Mouse (Mus musculus) intestine, embryonic 16.5 days (tissue): ENCODE results near the gene Col2a1. TPM values are rescaled to one million over a fixed set of nuclear protein-coding genes. Genes with fewer than 3 reads are reported as not detected.

ENCODE experiments used
- ATAC-seq: fragments of 200-750 bp; cut with Nextera tagmentation; 2 replicates; pipeline ENCODE4 v1.8.0; 2017; ENCODE audit warnings: moderate TSS enrichment, moderate library complexity
- H3K27ac ChIP-seq: fragments of 300-500 bp; sonication (generic); 2 replicates; pipeline ENCODE4 v1.5.1; 2014; ENCODE audit warnings: mild to moderate bottlenecking, low read length
- H3K27me3 ChIP-seq: fragments of 300-500 bp; sonication (generic); replicated peaks from 2 replicates; pipeline ENCODE4 v1.6.1; 2014; ENCODE audit warnings: low read length, control low read depth, mixed read lengths; ENCODE audit not compliant: control insufficient read depth, insufficient read depth
- H3K36me3 ChIP-seq: fragments of 300-500 bp; sonication (generic); 2 replicates; pipeline ENCODE4 v1.6.1; 2014; ENCODE audit warnings: low read length, control low read depth; ENCODE audit not compliant: control insufficient read depth, insufficient read depth
- H3K4me1 ChIP-seq: fragments of 300-500 bp; sonication (generic); 2 replicates; pipeline ENCODE4 v1.6.1; 2014; ENCODE audit warnings: low read length, control low read depth, mixed read lengths; ENCODE audit not compliant: control insufficient read depth, insufficient read depth
- H3K4me2 ChIP-seq: fragments of 300-500 bp; sonication (generic); 2 replicates; pipeline ENCODE4 v1.6.1; 2014; ENCODE audit warnings: low read depth, low read length, control low read depth
- H3K4me3 ChIP-seq: fragments of 300-500 bp; sonication (generic); 2 replicates; pipeline ENCODE4 v1.5.1; 2014; ENCODE audit warnings: mild to moderate bottlenecking, low read length
- H3K9ac ChIP-seq: fragments of 300-500 bp; sonication (generic); 2 replicates; pipeline ENCODE4 v1.6.1; 2014; ENCODE audit warnings: low read depth, low read length
- H3K9me3 ChIP-seq: fragments of 300-500 bp; sonication (generic); 2 replicates; pipeline ENCODE4 v1.6.1; 2016; ENCODE audit warnings: low read length, control low read depth; ENCODE audit not compliant: control insufficient read depth
- WGBS: fragments of 180-500 bp; shearing (Covaris S2); extraction: QIAGEN DNeasy Blood & Tissue Kit; methylation state at CpG from one replicate; pipeline ENCODE4 v1.1.7; 2014; 5-methylcytosine and 5-hydroxymethylcytosine counted together
- polyA plus RNA-seq: library from polyadenylated mRNA; unstranded; fragments of >200 nt; fragmentation: Nextera tagmentation; extraction: Ambion mirVana; gene quantifications from 2 replicates; pipeline ENCODE4 v1.2.1, GENCODE M21; 2015

Col2a1 gene
- polyA plus RNA-seq, 1 experiment from 2014 or later: 0.33 TPM

DNA sequence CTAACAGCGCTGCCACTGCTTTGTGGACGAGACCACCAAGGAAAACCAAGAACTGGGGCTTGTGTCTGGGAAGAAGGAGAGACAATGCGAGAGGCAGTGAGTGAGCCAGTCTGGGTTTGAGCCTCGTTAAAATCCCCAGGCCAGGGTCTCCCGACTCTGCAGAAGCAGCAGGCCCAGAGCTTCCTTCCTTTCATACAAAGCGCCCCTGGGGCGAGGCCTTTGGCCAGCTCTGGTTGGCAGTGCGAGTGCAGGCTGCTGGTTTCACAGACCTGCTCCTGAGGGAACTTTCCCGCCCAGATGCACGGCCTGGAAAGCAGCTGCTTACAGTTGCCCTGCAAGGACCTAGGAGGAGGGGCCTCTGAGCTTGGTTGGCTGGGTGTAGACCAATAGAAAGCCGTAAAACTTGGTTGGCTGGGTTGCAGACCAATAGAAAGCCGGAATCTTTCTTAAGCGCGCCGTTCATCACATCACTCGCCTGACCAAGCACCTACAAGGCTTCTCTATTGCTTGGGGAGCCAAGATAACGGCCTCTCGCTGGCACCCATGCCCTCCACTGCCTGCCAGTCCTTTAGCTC, 11.7 kb downstream of the Col2a1 start:
- H3K4me3 ChIP-seq: peak overlapping the region; percentile 39
- ATAC-seq: peak; percentile 98
- peaks cover 16% of the 10 kb centered on the region for H3K27me3 ChIP-seq
- H3K27ac ChIP-seq: peak overlapping the region; percentile 29; the same call in 1 of the 2 replicates
- 8% methylated on average over 18 of the region's 18 CpGs for WGBS
- no peaks in the 10 kb centered on the region for H3K9me3 ChIP-seq
- H3K36me3 ChIP-seq: no peaks in the 10 kb centered on the region
- H3K4me2 ChIP-seq: peak overlapping the region; percentile 60
- peaks cover 13% of the 10 kb centered on the region for H3K4me1 ChIP-seq
- peak overlapping the region; percentile 68 for H3K9ac ChIP-seq

DNA sequence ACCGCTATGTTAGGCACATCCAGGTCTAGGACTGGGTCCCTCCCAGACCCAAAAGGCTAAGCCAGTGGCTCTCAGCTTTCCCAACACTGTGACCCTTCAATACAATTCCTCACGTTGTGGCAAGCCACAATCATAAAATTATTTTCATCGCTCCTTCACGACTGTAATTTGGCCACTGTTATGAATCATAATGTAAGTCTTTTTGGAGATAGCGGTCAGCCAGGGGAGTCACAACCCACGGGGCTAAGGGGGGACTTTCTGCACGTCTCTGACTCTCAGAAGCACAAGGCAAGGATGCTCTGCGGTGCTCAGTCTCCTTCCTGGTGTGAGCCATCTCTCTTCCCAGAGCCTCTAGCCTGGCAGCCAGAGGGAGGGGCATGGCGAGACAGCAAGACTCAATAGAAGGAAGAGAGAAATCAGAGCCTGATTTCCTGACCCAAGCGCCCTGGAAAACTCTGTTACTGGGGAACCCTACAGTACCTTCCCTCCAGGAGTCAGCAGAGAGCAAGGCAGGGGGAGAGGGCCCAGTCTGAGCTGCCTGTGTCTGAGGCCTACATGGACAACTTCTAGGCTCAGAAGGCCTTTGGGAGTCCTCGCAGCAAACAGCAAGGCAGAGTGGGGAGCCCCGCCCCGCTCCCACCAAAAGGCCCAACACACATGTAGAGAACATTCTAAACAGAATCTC, 12.3 kb downstream of the Col2a1 start:
- no peaks in the 10 kb centered on the region for H3K36me3 ChIP-seq
- no peaks in the 10 kb centered on the region for H3K9me3 ChIP-seq
- H3K27me3 ChIP-seq: 0 out of 2 replicates have a peak, but pooled peaks cover 12% of the 10 kb centered on the region
- peak; percentile 48 for ATAC-seq
- no peak overlapping the region for H3K4me3 ChIP-seq
- 0 out of 2 replicates have a peak overlapping the region, but pooled peaks have one; percentile 36 for H3K4me2 ChIP-seq
- H3K4me1 ChIP-seq: peaks cover 13% of the 10 kb centered on the region
- peak overlapping the region; percentile 29; the same call in 1 of the 2 replicates for H3K27ac ChIP-seq
- peak overlapping the region; percentile 68 for H3K9ac ChIP-seq
- WGBS: 54% methylated on average over 13 of the region's 13 CpGs

DNA sequence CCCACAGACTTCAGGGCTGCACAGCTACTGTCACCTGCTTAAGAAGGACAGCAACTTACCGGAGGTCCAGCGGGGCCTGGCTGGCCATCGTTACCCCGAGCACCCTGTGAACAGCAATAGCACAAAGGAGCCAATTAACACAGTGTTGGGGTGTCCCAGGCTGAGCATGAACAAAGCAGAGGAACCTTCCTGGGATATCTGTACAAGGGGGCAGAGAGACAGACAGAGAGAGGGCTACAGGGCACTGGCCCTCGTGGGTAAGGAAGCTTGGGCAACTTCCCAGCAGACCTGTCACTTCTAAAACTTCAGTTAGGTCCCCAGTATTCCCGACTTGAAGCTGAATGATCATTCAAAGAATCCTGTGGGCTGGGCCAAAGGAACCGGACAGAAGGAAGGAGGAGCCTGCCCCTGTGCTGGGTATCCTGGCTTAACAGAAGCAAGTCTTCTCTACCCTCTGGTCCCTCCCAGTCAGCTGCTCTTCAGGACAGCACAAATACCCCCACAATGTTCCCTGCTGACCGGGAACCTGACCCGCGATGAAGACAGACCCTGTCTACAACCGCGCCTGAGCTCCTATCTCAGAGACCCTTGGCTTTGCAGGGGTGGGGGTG, 13.1 kb downstream of the Col2a1 start:
- Histone ChIP-seq H3K27me3 (0 out of 2 replicates have a peak, but pooled peaks cover 8% of the 10 kb centered on the region), H3K36me3 (no peaks in the 10 kb centered on the region), H3K27ac (no peak overlapping the region), H3K9ac (0 out of 2 replicates have a peak overlapping the region, but pooled peaks have one; percentile 10), H3K9me3 (no peaks in the 10 kb centered on the region), H3K4me2 (no peak overlapping the region), H3K4me1 (peaks cover 13% of the 10 kb centered on the region), H3K4me3 (no peak overlapping the region)
- 41% methylated on average over 12 of the region's 12 CpGs for WGBS
- no peak for ATAC-seq

DNA sequence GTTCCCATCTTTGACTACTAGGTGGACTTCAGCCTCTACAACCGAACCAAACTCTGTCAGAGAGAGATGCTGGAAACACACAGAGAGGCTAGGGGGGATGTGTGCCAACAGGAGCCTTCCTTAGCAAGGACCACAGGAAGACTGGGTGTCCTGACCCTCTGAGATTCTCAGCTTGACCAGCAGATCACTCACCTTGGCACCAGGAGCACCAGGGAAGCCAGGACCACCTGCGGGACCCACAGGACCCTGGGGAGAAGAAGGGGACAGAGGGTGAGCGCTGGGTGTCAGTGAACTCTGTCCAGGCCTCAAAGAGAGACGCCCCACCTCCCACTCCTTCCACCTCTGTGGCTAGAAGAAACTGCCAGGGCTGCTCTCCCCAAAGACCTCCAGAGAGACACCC, 13.8 kb downstream of the Col2a1 start:
- H3K4me3 ChIP-seq: no peak overlapping the region
- H3K9ac ChIP-seq: 0 out of 2 replicates have a peak overlapping the region, but pooled peaks have one; percentile 10
- no peak overlapping the region for H3K4me2 ChIP-seq
- H3K27ac ChIP-seq: no peak overlapping the region
- no peaks in the 10 kb centered on the region for H3K9me3 ChIP-seq
- WGBS: 36% methylated on average over 4 of the region's 4 CpGs
- 0 out of 2 replicates have a peak, but pooled peaks cover 6% of the 10 kb centered on the region for H3K27me3 ChIP-seq
- H3K36me3 ChIP-seq: no peaks in the 10 kb centered on the region
- H3K4me1 ChIP-seq: peaks cover 13% of the 10 kb centered on the region
- no peak for ATAC-seq

DNA sequence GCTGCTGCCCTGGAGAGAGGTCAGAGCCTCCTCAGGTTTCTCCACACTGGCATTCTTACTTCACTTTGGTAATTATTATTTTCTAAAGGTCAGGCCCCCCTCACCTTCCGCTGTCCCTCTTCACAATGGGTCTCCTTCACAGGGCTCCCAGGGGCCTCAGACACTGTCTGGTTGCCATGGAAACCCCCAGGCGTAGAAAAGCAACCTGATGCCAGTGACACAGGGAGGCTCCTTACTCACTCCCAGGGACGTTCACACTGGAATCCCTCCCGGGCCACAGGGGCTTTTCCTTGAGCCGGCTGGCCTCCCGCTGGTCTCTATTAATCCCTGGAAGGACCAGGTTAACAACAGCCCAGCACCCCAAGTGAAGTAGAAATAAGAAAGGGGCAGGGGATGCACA, 14.4 kb downstream of the Col2a1 start:
- Histone ChIP-seq H3K4me2 (no peak overlapping the region), H3K9me3 (no peaks in the 10 kb centered on the region), H3K27me3 (0 out of 2 replicates have a peak, but pooled peaks cover 2% of the 10 kb centered on the region), H3K36me3 (no peaks in the 10 kb centered on the region), H3K4me1 (peaks cover 13% of the 10 kb centered on the region), H3K4me3 (no peak overlapping the region), H3K9ac (0 out of 2 replicates have a peak overlapping the region, but pooled peaks have one; percentile 14), H3K27ac (no peak overlapping the region)
- ATAC-seq: no peak
- WGBS: 6% methylated on average over 6 of the region's 6 CpGs

DNA sequence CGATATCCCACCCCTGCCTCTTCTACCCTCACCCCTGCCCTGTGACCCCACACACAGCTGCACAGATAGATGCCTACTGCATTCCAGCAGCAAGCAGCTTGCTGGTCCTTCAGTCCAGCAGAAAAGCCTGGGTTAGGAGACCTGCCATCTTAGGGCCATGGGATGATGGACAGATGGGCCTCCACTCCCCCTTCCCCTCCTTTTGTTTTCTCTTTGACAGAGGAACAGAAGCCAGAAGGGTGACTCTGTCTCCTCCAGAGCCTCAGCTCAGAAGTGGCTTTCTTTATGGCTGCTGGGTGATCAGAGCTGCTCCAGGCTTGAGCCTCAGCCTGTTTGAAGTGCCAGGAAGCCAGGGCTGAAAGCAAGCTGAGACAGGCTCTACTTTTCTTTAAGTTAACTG, 15.0 kb downstream of the Col2a1 start:
- ATAC-seq: no peak
- no peak overlapping the region for H3K9ac ChIP-seq
- H3K27ac ChIP-seq: no peak overlapping the region
- H3K4me2 ChIP-seq: no peak overlapping the region
- H3K27me3 ChIP-seq: 0 out of 2 replicates have a peak, but pooled peaks cover 2% of the 10 kb centered on the region
- no peaks in the 10 kb centered on the region for H3K9me3 ChIP-seq
- WGBS: 50% methylated on average over 1 of the region's 1 CpGs
- no peaks in the 10 kb centered on the region for H3K36me3 ChIP-seq
- H3K4me3 ChIP-seq: no peak overlapping the region
- peaks cover 13% of the 10 kb centered on the region for H3K4me1 ChIP-seq

DNA sequence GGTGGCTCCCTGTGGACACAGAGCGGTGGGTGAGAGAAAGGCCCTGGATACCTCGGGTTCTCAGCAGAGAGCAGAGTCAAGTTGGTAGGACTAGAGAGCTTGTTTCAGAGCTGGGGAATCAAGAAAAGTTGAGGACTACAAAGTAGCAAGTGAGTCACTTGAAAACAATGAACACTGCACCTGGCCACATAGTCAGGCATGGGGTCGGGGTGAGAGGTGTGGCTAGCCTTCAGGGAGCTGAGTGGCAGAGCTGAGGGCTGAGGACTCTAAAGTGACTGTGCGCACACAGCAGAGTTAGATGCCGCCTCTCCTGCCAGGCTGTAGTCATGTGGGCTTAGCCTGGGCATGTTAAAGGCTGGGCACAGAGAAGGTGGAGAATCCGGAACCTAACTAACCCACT, 22.9 kb downstream of the Col2a1 start:
- no peaks in the 10 kb centered on the region for H3K36me3 ChIP-seq
- no peak overlapping the region for H3K4me3 ChIP-seq
- peaks cover 11% of the 10 kb centered on the region for H3K9me3 ChIP-seq
- no peak overlapping the region for H3K4me2 ChIP-seq
- 86% methylated on average over 6 of the region's 6 CpGs for WGBS
- no peaks in the 10 kb centered on the region for H3K27me3 ChIP-seq
- H3K4me1 ChIP-seq: no peaks in the 10 kb centered on the region
- ATAC-seq: no peak
- no peak overlapping the region for H3K9ac ChIP-seq
- no peak overlapping the region for H3K27ac ChIP-seq

DNA sequence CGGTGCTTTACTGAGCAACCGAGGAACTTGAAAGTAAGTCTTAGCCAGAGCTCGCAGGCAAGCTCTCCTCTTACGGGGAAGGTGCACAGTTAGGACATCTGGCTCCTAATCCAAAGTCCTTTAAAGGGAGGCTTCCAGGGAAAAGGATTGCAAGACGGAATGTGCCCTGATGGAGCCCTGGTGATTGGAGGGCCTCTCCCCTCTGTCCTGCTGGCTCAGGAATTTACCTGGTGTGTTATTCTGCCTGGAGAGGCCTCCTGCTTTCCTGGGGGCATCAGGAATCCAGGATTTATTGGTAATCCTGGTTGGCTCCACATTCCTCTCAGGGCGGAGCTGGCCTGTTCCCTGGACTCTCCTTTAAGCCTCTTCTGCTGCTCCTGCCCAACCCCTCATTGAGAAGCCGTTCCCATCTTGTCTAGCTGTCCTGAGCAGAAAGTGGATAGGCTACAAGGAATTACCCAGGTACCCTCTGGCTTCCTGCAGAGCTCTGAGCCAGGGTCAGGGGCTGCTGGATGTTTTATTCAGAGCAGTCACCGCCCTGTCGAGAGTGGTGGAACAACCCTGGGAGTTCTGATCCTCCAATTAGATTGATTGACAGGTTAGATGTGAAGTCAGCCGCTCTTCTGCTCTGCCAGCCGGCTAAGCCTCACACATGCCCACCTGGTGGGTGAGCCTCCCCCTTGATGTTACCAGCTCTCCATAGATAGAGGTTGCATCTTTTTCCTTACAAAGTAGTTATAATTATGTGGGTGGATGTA, 31.1 kb downstream of the Col2a1 start:
- no peaks in the 10 kb centered on the region for H3K4me1 ChIP-seq
- H3K27ac ChIP-seq: no peak overlapping the region
- ATAC-seq: peak; percentile 64; the same call in 1 of the 2 replicates
- WGBS: 43% methylated on average over 11 of the region's 11 CpGs
- no peak overlapping the region for H3K4me2 ChIP-seq
- no peak overlapping the region for H3K9ac ChIP-seq
- H3K36me3 ChIP-seq: no peaks in the 10 kb centered on the region
- H3K9me3 ChIP-seq: no peaks in the 10 kb centered on the region
- no peak overlapping the region for H3K4me3 ChIP-seq
- H3K27me3 ChIP-seq: no peaks in the 10 kb centered on the region

DNA sequence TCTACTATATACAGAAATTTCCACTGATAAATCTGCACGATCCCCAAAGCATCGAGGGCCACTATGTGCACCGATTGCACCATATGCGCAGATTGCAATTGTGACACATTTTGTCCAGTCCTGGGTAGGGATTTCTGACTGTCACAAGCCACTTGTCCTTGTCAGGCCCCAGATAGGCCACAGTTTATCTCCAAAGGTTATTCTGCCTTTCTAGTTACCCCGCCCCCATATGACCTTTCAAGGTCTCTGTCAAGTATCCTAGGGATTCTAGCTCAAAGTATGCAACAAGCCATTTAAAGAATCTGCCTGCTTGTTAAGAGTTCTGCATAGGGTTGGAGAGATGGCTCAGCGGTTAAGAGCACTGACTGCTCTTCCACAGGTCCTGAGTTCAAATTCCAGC, 31.9 kb downstream of the Col2a1 start:
- Histone ChIP-seq H3K27ac (no peak overlapping the region), H3K4me2 (no peak overlapping the region), H3K9ac (no peak overlapping the region), H3K4me3 (no peak overlapping the region), H3K9me3 (no peaks in the 10 kb centered on the region), H3K4me1 (no peaks in the 10 kb centered on the region), H3K36me3 (no peaks in the 10 kb centered on the region), H3K27me3 (no peaks in the 10 kb centered on the region)
- no peak for ATAC-seq
- WGBS: 76% methylated on average over 6 of the region's 6 CpGs
